Mouse (Mus musculus): ENCODE data around the gene Gm45808.

Gene Gm45808

GRCm38 (mm10) chr7:45447325-45447990 lies 39.2 kb downstream of the Gm45808 start:
- no peak for DNase-seq (ENCODE audit: low read depth)

DNA sequence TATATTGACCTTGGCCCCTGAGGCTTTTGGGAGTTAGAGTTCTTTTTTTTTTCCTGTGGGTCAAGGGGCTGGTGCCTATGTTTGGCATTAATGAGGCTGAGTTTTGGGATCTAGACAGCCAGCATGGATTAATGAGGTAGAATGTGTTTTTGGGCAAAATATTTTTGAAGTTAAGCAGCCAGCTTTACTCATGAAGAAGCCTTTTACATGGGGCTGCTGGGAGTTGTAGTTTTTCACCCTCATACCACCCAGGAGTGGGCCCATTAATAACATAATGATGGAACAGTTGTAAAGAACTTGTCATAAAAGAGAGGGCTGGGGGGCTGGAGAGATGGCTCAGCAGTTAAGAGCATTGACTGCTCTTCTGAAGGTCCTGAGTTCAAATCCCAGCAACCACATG lies 40.0 kb downstream of the Gm45808 start:
- no peak for DNase-seq (ENCODE audit: low read depth)

DNA sequence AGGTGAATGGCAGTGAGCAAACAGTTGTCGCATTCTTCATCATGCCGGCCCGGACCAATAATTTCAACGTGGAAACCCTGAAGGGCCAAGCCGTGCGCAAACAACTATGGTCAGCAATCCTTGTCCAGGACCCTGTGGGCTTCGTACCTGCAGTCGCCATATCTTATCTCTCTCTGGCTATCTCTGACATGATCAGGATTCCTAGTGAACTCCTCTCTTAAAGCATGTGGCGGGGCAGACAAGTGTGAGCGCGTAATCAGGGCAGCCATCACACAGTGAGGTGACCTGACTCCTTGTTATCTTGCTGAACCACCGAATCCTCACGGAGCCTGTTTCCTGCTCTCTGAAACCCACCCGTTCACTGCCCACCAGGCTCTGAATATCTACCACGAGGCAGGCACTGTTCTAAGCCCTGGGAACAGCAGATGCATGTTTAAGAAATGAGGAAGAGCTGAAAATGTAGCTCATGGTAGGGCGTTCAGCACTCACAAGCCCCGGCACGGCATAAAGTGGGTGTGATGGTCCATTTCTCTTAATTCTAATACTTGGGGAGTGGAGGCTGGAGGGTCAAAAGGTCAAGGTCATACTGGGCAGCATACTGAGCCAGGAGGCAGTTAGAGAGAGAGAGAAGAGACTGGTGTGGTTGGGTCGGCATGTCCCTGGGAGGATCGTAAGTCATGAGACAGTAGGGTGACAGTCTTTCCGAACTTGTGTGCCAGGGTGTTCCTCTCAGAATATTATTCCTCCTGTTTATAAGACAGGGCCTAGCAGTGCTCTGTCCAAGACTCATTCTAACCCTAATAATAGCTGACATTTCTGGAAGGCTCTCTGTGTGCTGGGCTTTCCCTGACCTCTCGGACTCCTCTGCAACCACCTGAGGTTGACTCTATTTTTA lies 42.8 kb downstream of the Gm45808 start:
- DNase-seq (ENCODE audit: low read depth): no peak

GRCm38 (mm10) chr7:45437521-45438276 lies 48.9 kb downstream of the Gm45808 start, which contains the start of gene Ruvbl2:
Gene Ruvbl2 (minus strand): TSS chr7:45438096.
- no peak for DNase-seq (ENCODE audit: low read depth)

- no peak for DNase-seq (ENCODE audit: low read depth)
Observed at GRCm38 (mm10) chr7:45437046-45437445, 49.6 kb downstream of the Gm45808 start.

DNA sequence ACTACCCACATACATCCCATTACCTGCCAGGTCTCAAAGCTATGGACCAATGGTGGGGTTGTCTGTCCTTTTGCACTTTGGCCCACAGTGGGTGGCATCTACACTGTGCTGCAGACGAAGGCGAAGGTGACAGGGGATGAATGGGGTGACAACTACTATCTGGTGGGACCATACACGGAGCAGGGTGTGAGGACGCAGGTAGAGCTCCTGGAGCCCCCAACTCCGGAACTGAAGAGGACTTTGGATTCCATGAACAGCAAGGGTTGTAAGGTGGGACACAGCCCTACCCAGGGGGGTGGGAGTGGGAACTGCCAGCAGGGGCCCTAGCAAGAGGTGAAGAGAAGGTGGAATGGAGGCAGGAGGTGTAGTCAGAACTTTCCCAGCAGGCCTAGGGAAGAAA lies 50.2 kb downstream of the Gm45808 start:
- DNase-seq (ENCODE audit: low read depth): no peak

DNA sequence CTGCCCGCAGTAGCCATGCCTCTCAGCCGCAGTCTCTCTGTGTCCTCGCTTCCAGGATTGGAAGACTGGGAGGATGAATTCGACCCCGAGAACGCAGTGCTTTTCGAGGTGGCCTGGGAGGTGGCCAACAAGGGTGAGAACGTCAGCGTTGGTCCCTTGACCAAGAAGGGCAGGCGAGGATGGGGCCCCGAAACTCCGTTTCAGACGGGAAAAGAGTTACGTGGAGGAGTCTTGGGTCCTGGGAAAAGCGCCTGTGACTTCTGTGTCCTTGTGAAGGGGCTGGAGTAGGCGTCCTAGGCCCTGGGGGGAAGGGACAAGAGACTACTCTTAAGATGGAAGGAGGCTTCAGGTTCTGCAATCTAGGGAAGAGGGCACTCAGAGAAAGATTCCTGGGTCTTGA lies 51.6 kb downstream of the Gm45808 start:
- no peak for DNase-seq (ENCODE audit: low read depth)

DNA sequence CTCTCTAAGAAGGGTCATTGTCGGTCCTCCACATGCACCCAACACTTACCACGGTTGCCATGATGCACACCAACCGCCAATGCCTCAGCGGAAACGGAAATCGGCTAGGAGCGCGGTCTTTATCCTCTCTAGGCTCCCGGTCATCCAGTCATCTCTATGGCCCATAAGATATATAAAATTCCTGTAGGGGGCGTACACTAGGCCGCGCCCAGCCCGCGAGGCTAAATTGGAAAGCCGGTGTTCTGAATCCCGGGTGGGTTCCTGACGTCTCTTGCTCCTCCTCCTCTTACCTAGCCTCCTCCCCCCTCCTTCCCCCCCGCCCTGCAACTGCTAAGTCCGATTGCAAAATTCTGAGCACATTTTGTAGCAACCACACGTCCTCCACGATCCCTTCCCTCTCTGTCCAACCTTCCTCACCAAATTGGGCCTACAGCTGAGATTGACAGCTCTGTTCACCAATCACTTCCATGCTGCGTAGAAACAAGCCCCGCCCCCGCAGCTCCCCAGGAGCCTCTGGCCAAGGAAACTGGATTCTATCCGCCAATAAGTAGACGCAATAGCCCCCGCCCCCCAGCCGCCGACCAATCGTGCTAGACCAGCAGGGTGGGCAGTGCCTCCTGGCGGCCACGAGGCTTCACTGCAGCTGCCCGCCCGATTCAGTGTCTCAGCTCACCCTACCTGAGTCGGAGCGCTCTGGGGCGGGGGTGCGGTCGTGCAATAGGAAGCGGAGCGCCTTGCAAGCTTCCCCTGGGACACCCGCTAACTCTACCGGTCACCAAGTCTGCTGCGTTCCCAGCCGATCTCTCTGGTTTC lies 52.2 kb downstream of the Gm45808 start, which contains the start of gene Gys1:
Gene Gys1 (plus strand): TSS at position 642 of the 813 bp plus-strand sequence.
- peak; percentile 99 for DNase-seq (ENCODE audit: low read depth)

DNA sequence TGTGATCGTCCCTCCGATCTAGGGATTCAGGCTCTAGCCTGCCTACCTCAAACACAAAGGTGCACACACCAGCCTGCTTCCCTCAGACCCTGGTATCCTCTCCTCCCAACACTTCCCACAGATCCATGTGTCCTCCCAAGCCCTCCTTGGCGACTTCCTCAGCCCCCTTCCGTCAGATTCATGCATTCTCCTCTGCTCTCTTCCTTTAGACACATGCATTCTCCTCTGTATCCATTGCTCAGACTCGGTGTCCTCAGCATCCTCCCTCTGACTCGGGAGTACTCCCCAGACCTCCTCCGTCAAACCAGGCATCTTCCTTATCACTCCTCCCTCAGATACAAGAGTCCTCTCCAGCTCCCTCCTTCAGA lies 52.8 kb downstream of the Gm45808 start:
- no peak for DNase-seq (ENCODE audit: low read depth)

DNA sequence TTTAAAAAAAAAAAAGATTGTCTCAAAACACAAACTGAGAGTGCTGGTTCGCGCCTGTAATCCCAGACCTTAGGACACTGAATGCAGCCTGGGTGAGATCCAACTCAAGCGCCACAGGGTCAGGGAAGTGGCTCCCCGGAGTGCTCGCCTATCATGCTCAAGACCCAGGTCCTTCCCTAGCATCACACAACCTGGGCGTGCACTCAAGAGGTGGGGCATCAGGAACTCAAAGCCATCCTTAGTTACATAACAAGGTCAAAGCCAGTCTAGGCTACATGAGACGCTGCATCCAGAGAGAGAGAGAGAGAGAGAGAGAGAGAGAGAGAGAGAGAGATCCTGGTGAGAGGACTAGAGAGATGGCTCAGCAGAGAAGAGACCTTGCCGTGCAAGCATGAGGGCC lies 60.1 kb downstream of the Gm45808 start:
- DNase-seq (ENCODE audit: low read depth): no peak

- no peak for DNase-seq (ENCODE audit: low read depth)
Observed at GRCm38 (mm10) chr7:45421194-45421593, 65.4 kb downstream of the Gm45808 start.

DNA sequence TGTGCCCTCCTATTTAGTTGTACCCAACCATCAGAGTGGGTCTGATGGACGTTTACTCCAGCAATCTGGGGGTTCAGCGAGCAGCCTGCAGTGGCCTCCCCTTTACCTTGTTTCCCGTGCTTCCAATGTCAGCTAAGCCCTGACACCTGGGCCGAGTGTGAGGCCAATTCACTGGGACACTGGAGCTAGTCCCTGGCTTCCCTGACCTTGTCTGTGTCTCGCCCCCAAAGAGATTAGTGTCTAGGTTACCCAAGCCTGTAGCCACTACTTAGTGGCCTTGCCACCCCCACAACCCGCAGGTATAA lies 66.0 kb downstream of the Gm45808 start, which contains the start of gene Lhb:
Gene Lhb (plus strand): TSS at position 206 of the 305 bp plus-strand sequence.
- no peak for DNase-seq (ENCODE audit: low read depth)

GRCm38 (mm10) chr7:45419859-45420614 lies 66.6 kb downstream of the Gm45808 start:
- DNase-seq (ENCODE audit: low read depth): no peak

GRCm38 (mm10) chr7:45417962-45418492 lies 68.6 kb downstream of the Gm45808 start:
- DNase-seq (ENCODE audit: low read depth): no peak
